Mouse (Mus musculus): Measurements from ENCODE around the gene Carnmt1. TPM values are rescaled to one million over a fixed set of nuclear protein-coding genes. Genes with fewer than 3 reads are reported as not detected.
A peak's percentile ranks its signal among the peaks of the same experiment; 100 is the strongest.

The Carnmt1 gene
- polyA plus RNA-seq, 1 experiment from 2014 or later: 21.5 TPM

- Histone ChIP-seq H3K4me3 (no peak overlapping the region), H3K36me3 (no peaks in the 10 kb centered on the region), H3K27ac (no peak overlapping the region), H3K4me1 (replicated peaks) (no peaks in the 10 kb centered on the region), H3K9me3 (no peaks in the 10 kb centered on the region), H3K27me3 (ENCODE audit: insufficient read depth, poor library complexity, severe bottlenecking) (no peaks in the 10 kb centered on the region)
- no peak for DNase-seq (ENCODE audit: low spot score)
- WGBS: 95% methylated on average over 4 of the region's 4 CpGs
These were observed 65.3 kb downstream of the Carnmt1 start for GRCm38 (mm10) chr19:18735901-18736300.

- H3K9me3 ChIP-seq: no peaks in the 10 kb centered on the region
- no peaks in the 10 kb centered on the region for H3K36me3 ChIP-seq
- WGBS: 85% methylated on average over 7 of the region's 7 CpGs
- no peak for DNase-seq (ENCODE audit: low spot score)
- no peaks in the 10 kb centered on the region for H3K27me3 ChIP-seq (ENCODE audit: insufficient read depth, poor library complexity, severe bottlenecking)
- no peak overlapping the region for H3K27ac ChIP-seq
- H3K4me1 ChIP-seq (replicated peaks): no peaks in the 10 kb centered on the region
- no peak overlapping the region for H3K4me3 ChIP-seq
These were observed 68.6 kb downstream of the Carnmt1 start for GRCm38 (mm10) chr19:18739146-18739545.

- Histone ChIP-seq H3K4me3 (no peak overlapping the region), H3K27me3 (ENCODE audit: insufficient read depth, poor library complexity, severe bottlenecking) (peaks cover under 1% of the 10 kb centered on the region), H3K4me1 (replicated peaks) (no peaks in the 10 kb centered on the region), H3K36me3 (no peaks in the 10 kb centered on the region), H3K27ac (no peak overlapping the region), H3K9me3 (no peaks in the 10 kb centered on the region)
- WGBS: 86% methylated on average over 5 of the region's 5 CpGs
- DNase-seq (ENCODE audit: low spot score): no peak
These were observed 73.4 kb downstream of the Carnmt1 start for GRCm38 (mm10) chr19:18743946-18744345.

GRCm38 (mm10) chr19:18746576-18747340 lies 76.2 kb downstream of the Carnmt1 start:
- 89% methylated on average over 5 of the region's 5 CpGs for WGBS
- Histone ChIP-seq H3K4me1 (replicated peaks) (no peaks in the 10 kb centered on the region; the same call in none of the 2 replicates), H3K27me3 (ENCODE audit: insufficient read depth, poor library complexity, severe bottlenecking) (peaks cover 20% of the 10 kb centered on the region)

GRCm38 (mm10) chr19:18747379-18747778 lies 76.8 kb downstream of the Carnmt1 start:
- Histone ChIP-seq H3K4me1 (replicated peaks) (no peaks in the 10 kb centered on the region; the same call in none of the 2 replicates), H3K4me3 (no peak overlapping the region), H3K27ac (no peak overlapping the region), H3K9me3 (no peaks in the 10 kb centered on the region), H3K36me3 (no peaks in the 10 kb centered on the region), H3K27me3 (ENCODE audit: insufficient read depth, poor library complexity, severe bottlenecking) (peaks cover 20% of the 10 kb centered on the region)
- 89% methylated on average over 4 of the region's 4 CpGs for WGBS
- no peak for DNase-seq (ENCODE audit: low spot score)

More at GRCm38 (mm10) chr19:18746576-18747340, 76.2 kb downstream of the Carnmt1 start:
- Histone ChIP-seq H3K27ac (no peak overlapping the region), H3K36me3 (no peaks in the 10 kb centered on the region), H3K9me3 (no peaks in the 10 kb centered on the region), H3K4me3 (no peak overlapping the region)
- DNase-seq (ENCODE audit: low spot score): no peak

- Histone ChIP-seq H3K36me3 (no peaks in the 10 kb centered on the region), H3K4me1 (replicated peaks) (no peaks in the 10 kb centered on the region; the same call in none of the 2 replicates), H3K27ac (peak within 1 kb of the TSS; percentile 53; the same call in 1 of the 2 replicates), H3K9me3 (no peaks in the 10 kb centered on the region), H3K4me3 (peak within 1 kb of the TSS; percentile 54), H3K27me3 (ENCODE audit: insufficient read depth, poor library complexity, severe bottlenecking) (peaks cover 20% of the 10 kb centered on the region)
- DNase-seq (ENCODE audit: low spot score): peak; percentile 40
- 6% methylated on average over 41 of the region's 41 CpGs for WGBS
These were observed 79.2 kb downstream of the Carnmt1 start, which contains the start of gene Trpm6 for GRCm38 (mm10) chr19:18749598-18750339. TSS of gene Trpm6 (plus strand) at chr19:18749983.

Other genes starting within 250 kb of the Carnmt1 start
- gene Ostf1, start 38.9 kb upstream of the Carnmt1 start, polyA plus RNA-seq (2016; fragmentation: Nextera tagmentation; extraction: Ambion mirVana): 49.7 and 52.1 TPM in 2 replicates
- gene Nmrk1, start 38.8 kb upstream of the Carnmt1 start, polyA plus RNA-seq (2016; fragmentation: Nextera tagmentation; extraction: Ambion mirVana): 7.2 and 7.7 TPM in 2 replicates
- 50.8 and 56.0 TPM in 2 replicates for gene D030056L22Rik, start 42.4 kb downstream of the Carnmt1 start, polyA plus RNA-seq (2016; fragmentation: Nextera tagmentation; extraction: Ambion mirVana)
- 0.25 and 0.31 TPM in 2 replicates for gene Trpm6, start 79.2 kb downstream of the Carnmt1 start, polyA plus RNA-seq (2016; fragmentation: Nextera tagmentation; extraction: Ambion mirVana)

All from hindbrain, embryonic 10.5 days (tissue).